In genomic region chr19:3551573-3552159, GRCm38 (mm10) we compare ENCODE assay signal across 15 mouse cellular contexts. TPM values are rescaled to one million over a fixed set of nuclear protein-coding genes. Genes with fewer than 3 reads are reported as not detected.
DNase-seq lines count a peak whose midpoint lies in the region; TF ChIP-seq lines count a peak whose summit lies in the region.
"Had no signal": no experiment of that assay in that cellular context is flagged by ENCODE, and none has a peak within 500 bp of the region (broad histone marks: within the 10 kb centered on the region; RNA-seq: fewer than 3 reads in every experiment).

No protein-coding gene starts in this region.

- TF ChIP-seq CTCF in layer of hippocampus, adult 2 months (conservative IDR thresholded peaks at IDR 0.05), result no peak
- no peak for TF ChIP-seq CTCF in CH12.LX (conservative IDR thresholded peaks at IDR 0.05 in 1 of 2, IDR thresholded peaks at IDR 0.05 in 1 of 2; ENCODE audit: low read depth in 2 of 2, low read length in 2 of 2)

- peaks cover 6% of the 10 kb centered on the region for H3K9me3 ChIP-seq in CH12.LX (replicated peaks; ENCODE audit: low read length)
- H3K9me3 ChIP-seq: G1E; midbrain, embryonic 13.5 days had no signal

- in situ Hi-C loops in CH12.LX (cut with MboI; ENCODE audit: low pct_ligation_motif_present, low pct_unique_long_range_greater_than_20kb, low sequenced_read_pairs), result no loop called here

- TF ChIP-seq EP300 in CH12.LX (IDR thresholded peaks at IDR 0.05; ENCODE audit: low read length), result no peak

- peak overlapping the region; percentile 56 for H3K27ac ChIP-seq in layer of hippocampus, adult 2 months
- 0 out of 2 replicates have a peak overlapping the region, but pooled peaks have one; percentile 10 for H3K27ac ChIP-seq in CH12.LX (ENCODE audit: insufficient read depth, low read depth)
- H3K27ac ChIP-seq: midbrain, embryonic 13.5 days had no signal

- peaks cover 85% of the 10 kb centered on the region for H3K79me2 ChIP-seq in CH12.LX (replicated peaks; ENCODE audit: control insufficient read depth, extremely low read depth, insufficient read depth, poor library complexity, severe bottlenecking)

- peaks cover 2 to 61% of the 10 kb centered on the region in 2 experiments; a peak in 3 of 4 replicates for H3K4me1 ChIP-seq in CH12.LX (ENCODE audit: control insufficient read depth in 1 of 2, insufficient read depth in 2 of 2)

- dilution Hi-C loops in CH12.LX (cut with MboI; ENCODE audit: extremely low pct_ligation_motif_present, extremely low pct_unique_long_range_greater_than_20kb, low sequenced_read_pairs), result no loop called here

- no peaks in the 10 kb centered on the region for H3K27me3 ChIP-seq in CH12.LX (replicated peaks)
- H3K27me3 ChIP-seq: midbrain, embryonic 13.5 days had no signal

- H3K4me2 ChIP-seq in CH12.LX (ENCODE audit: insufficient read depth, low read depth, poor library complexity, severe bottlenecking), result 0 out of 2 replicates have a peak overlapping the region, but pooled peaks have one; percentile 25
- H3K4me2 ChIP-seq: midbrain, embryonic 13.5 days had no signal

- H3K9ac ChIP-seq in CH12.LX (ENCODE audit: insufficient read depth, low read depth), result no peak overlapping the region
- H3K9ac ChIP-seq: midbrain, embryonic 13.5 days had no signal

- intact Hi-C loops in left cerebral cortex, postnatal 36 days (cut with DNase I), result no loop called here

- H3K4me3 ChIP-seq in layer of hippocampus, adult 2 months, result no peak overlapping the region
- no peak overlapping the region for H3K4me3 ChIP-seq in CH12.LX (replicated peaks in 1 of 3; ENCODE audit: low read depth in 2 of 3, low read length in 2 of 3, poor library complexity in 1 of 3)
- H3K4me3 ChIP-seq: midbrain, embryonic 13.5 days had no signal

- no peak for TF ChIP-seq RAD21 in CH12.LX (IDR thresholded peaks at IDR 0.05; ENCODE audit: low read depth, low read length)

- no peak for TF ChIP-seq POLR2A in CH12.LX (IDR thresholded peaks at IDR 0.05; ENCODE audit: low read depth, low read length)

- no peak for DNase-seq in layer of hippocampus, adult 2 months (ENCODE audit: low spot score in 2 of 2)
- DNase-seq in layer of hippocampus, postnatal 36 days, result no peak
- DNase-seq in CH12.LX (ENCODE audit: extremely low read depth), result peak; percentile 51
- DNase-seq in kidney, adult 11 months, result peak; percentile 81
- peak; percentile 77 for DNase-seq in kidney, postnatal 14 days
- no peak for DNase-seq in T-cell, adult 2 months (ENCODE audit: low spot score)
- no peak for DNase-seq in cerebellum, adult 18-20 months
- DNase-seq in left cerebral cortex, postnatal 36 days (ENCODE audit: low spot score in 2 of 2), result no peak
- DNase-seq: cerebellum, postnatal 36 days; heart, postnatal 36 days; lung, postnatal 14 days; spleen, adult 18-20 months; thymus, postnatal 4 days had no signal

- H3K36me3 ChIP-seq in CH12.LX (replicated peaks in 1 of 2; ENCODE audit: control insufficient read depth in 1 of 2, insufficient read depth in 1 of 2, low read length in 1 of 2), result peaks cover 0 to 20% of the 10 kb centered on the region in 2 experiments
- H3K36me3 ChIP-seq: midbrain, embryonic 13.5 days had no signal

TF ChIP-seq in CH12.LX, 34 proteins besides CTCF, POLR2A, EP300 and RAD21:
- no peak for TF ChIP-seq E2F4 (IDR thresholded peaks at IDR 0.05; ENCODE audit: insufficient replicate concordance, low read depth, low read length)
- no peak for TF ChIP-seq ZC3H11A (IDR thresholded peaks at IDR 0.05; ENCODE audit: low read depth, low read length)
- TF ChIP-seq MAFK (IDR thresholded peaks at IDR 0.05; ENCODE audit: insufficient replicate concordance, low read length), result no peak
- no peak for TF ChIP-seq MAZ (IDR thresholded peaks at IDR 0.05; ENCODE audit: low read depth, low read length)
- no peak for TF ChIP-seq JUN (IDR thresholded peaks at IDR 0.05; ENCODE audit: insufficient read depth, low read depth, low read length)
- TF ChIP-seq ELF1 (IDR thresholded peaks at IDR 0.05; ENCODE audit: low read depth, low read length), result no peak
- TF ChIP-seq MYC (IDR thresholded peaks at IDR 0.05; ENCODE audit: low read depth, low read length), result no peak
- TF ChIP-seq TCF12 (IDR thresholded peaks at IDR 0.05; ENCODE audit: low read depth, low read length), result no peak
- TF ChIP-seq MAX (IDR thresholded peaks at IDR 0.05; ENCODE audit: low read length), result no peak
- TF ChIP-seq ETS1 (conservative IDR thresholded peaks at IDR 0.05; ENCODE audit: low read depth, low read length), result peak; percentile 54; the same call in 1 of the 2 replicates
- TF ChIP-seq CHD2 (IDR thresholded peaks at IDR 0.05; ENCODE audit: low read length), result no peak
- peak; percentile 85 for TF ChIP-seq MEF2A (IDR thresholded peaks at IDR 0.05; ENCODE audit: borderline replicate concordance, low read depth, low read length)
- no peak for TF ChIP-seq SMC3 (IDR thresholded peaks at IDR 0.05; ENCODE audit: low read depth, low read length)
- TF ChIP-seq JUND (conservative IDR thresholded peaks at IDR 0.05; ENCODE audit: low read depth, low read length), result no peak
- no peak for TF ChIP-seq USF2 (conservative IDR thresholded peaks at IDR 0.05; ENCODE audit: low read depth, low read length)

RNA-seq across cellular contexts. Expression of gene Ppp6r3, which starts 23.9 kb away (rescaled TPM):
- 10 to 100 TPM; 82.7 to 88.5 TPM for total RNA-seq in layer of hippocampus, adult 2 months (2021)
- total RNA-seq in layer of hippocampus, postnatal 36 days (2021), result 10 to 100 TPM; 82.0 to 89.2 TPM
- total RNA-seq in CH12.LX (2012; rRNA removed) (67.0 and 68.5 TPM in 2 replicates), CH12.LX (2014; rRNA removed) (94.6 and 104 TPM in 2 replicates)
- polyA plus RNA-seq in CH12.LX (2012; ENCODE audit: insufficient read length, low read depth), result 66.2 and 72.3 TPM in 2 replicates
- 10 to 100 TPM; 73.8 to 81.5 TPM for total RNA-seq in left cerebral cortex, postnatal 36 days (2021)

Comparison
In these comparisons a context has a peak if more than half of its experiments do, and no peak if none do; other contexts are left out.
1. DNase-seq: peak in CH12.LX (single experiment), kidney, adult 11 months (single experiment) and kidney, postnatal 14 days (single experiment); none in layer of hippocampus, adult 2 months (0 of 2), layer of hippocampus, postnatal 36 days (0 of 2), T-cell, adult 2 months (single experiment), cerebellum, adult 18-20 months (0 of 2) and left cerebral cortex, postnatal 36 days (0 of 2).